Mouse (Mus musculus) E14TG2a.4 (cell line): ENCODE data around the gene Fat3.
A peak's percentile ranks its signal among the peaks of the same experiment; 100 is the strongest.

Source experiments
- H3K27me3 ChIP-seq: 2 replicates; pipeline ENCODE4 v1.6.1; 2014; ENCODE audit warnings: low read length, control low read depth; ENCODE audit not compliant: insufficient read depth
- H3K36me3 ChIP-seq: 2 replicates; pipeline ENCODE4 v1.6.1; 2014; ENCODE audit warnings: low read length, control low read depth; ENCODE audit not compliant: insufficient read depth
- H3K4me1 ChIP-seq: replicated peaks from 2 replicates; pipeline ENCODE4 v1.6.1; 2014; ENCODE audit warnings: low read depth, low read length, control low read depth
- H3K4me3 ChIP-seq: replicated peaks from 2 replicates; pipeline ENCODE4 v1.5.1; 2014; ENCODE audit warnings: mild to moderate bottlenecking, low read length
- H3K9me3 ChIP-seq: 2 replicates; pipeline ENCODE4 v1.6.1; 2014; ENCODE audit warnings: low read length, control low read depth
- CTCF ChIP-seq: conservative IDR thresholded peaks from 2 replicates; pipeline ENCODE4 v1.5.1; 2014; ENCODE audit warnings: low read length
- NANOG ChIP-seq: IDR thresholded peaks from 2 replicates; pipeline ENCODE4 v1.6.1; 2014; ENCODE audit warnings: borderline replicate concordance, low read length, mixed read lengths
- POU5F1 ChIP-seq: IDR thresholded peaks from 2 replicates; pipeline ENCODE4 v1.6.1; 2014; ENCODE audit warnings: low read length, borderline replicate concordance

Gene Fat3

DNA sequence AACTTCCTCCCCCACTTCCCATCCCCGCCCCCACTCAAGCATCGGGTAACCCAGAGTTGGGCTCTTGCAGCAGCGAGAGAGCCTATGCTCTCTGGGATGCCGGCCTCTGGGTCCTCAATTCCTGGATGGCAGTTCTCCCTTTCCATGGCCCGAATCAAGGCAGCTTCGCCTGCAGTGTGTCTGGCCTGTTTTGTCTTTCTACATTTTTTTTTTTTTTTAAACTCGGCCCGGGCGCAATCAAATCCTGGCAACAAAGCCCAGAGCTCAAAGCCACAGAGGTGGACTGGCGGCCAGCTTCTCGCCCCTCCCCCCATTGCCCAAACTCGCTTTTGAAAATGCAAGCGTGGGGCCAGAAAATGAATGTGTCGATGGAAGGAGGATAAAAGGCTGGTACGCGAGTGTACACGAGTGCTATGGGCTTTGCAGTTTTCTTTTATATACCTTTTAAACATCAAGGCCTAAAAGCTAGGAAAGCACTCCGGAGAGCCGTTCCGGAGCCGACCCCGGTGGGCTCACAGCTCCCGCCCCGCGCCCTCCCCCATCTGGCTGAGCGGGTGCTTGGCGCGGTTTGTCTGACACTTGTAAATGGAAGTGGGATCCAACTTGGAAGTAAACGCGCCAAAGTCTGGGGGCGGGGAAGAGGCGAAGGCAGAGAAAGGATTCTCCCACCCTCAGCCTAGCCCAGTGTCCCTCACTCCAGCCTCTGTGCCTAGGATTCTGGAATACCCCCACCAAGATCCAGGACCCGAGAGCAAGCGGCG lies 1.3 kb downstream of the Fat3 start:
- peaks cover 40% of the 10 kb centered on the region for H3K4me1 ChIP-seq
- peak overlapping the region; percentile 76 for H3K4me3 ChIP-seq
- H3K27me3 ChIP-seq, result peaks cover 74% of the 10 kb centered on the region
- TF ChIP-seq CTCF (no peak), POU5F1 (no peak), NANOG (no peak)
- no peaks in the 10 kb centered on the region; the same call in 1 of the 2 replicates for H3K9me3 ChIP-seq
- no peaks in the 10 kb centered on the region for H3K36me3 ChIP-seq

DNA sequence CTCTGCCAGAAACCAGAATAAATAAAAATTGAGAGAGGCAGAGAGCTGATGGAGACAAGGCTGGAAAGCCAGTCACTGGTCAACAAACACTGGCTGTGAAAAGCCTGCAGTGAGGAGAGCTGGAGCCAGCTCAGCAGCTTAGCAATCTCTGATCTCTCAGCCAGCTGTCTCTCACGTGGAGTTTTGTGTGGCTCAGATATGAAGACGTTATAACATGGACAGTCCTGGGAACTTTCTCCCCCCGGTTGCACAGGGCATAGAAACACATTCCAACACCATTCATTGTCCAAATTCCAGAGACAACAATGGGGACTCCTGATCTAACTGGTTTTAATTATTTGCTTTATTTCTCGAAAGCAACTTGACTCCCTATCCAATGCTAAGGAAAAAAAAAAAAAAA lies 2.2 kb downstream of the Fat3 start:
- no peak for TF ChIP-seq CTCF
- TF ChIP-seq NANOG, result no peak
- TF ChIP-seq POU5F1, result no peak
- no peaks in the 10 kb centered on the region; the same call in 1 of the 2 replicates for H3K9me3 ChIP-seq
- H3K36me3 ChIP-seq, result no peaks in the 10 kb centered on the region
- peaks cover 68% of the 10 kb centered on the region for H3K27me3 ChIP-seq
- peaks cover 40% of the 10 kb centered on the region for H3K4me1 ChIP-seq
- H3K4me3 ChIP-seq, result no peak overlapping the region

DNA sequence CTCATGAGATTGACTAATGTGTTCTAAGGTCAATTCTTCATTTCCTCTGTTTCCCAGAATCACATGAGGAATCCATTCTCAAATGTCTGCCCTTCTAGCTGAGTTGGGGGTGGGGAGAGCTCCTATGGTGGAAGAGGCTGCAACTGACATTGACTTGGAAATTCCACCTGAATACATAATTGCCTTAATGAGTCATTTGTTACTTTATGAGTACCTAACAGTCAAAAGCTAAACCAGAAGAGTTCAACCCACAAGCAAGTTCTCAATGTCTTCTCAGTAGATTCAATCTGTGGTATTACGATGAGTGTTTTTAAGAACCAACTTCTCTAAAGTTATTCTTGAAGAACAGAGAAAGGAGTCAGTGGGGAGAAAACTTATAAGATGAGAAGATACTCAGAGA lies 3.7 kb downstream of the Fat3 start:
- TF ChIP-seq POU5F1, result no peak
- TF ChIP-seq CTCF, result no peak
- TF ChIP-seq NANOG, result no peak
- peaks cover 53% of the 10 kb centered on the region for H3K27me3 ChIP-seq
- H3K4me3 ChIP-seq, result no peak overlapping the region
- H3K9me3 ChIP-seq, result no peaks in the 10 kb centered on the region
- peaks cover 30% of the 10 kb centered on the region for H3K4me1 ChIP-seq
- H3K36me3 ChIP-seq, result no peaks in the 10 kb centered on the region

DNA sequence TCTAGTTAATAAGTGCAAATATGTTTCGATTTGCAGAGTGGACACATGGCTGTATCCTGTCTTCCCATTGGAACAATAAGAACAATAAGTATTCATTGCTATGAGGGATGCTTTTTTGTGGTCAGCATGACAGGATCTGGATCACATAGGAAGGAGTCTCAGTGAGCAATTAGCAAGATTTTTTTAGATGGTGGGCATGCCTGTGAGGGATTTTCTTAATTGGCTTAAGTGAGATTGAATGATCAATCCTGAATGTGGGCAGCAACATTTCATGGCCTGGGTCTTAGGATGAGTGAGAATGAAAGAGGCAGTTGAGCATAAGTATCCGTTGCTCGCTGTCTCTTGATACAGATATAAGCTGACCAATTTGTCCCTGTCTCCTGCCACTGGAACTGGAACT lies 4.8 kb downstream of the Fat3 start:
- no peak overlapping the region for H3K4me3 ChIP-seq
- peaks cover 24% of the 10 kb centered on the region for H3K4me1 ChIP-seq
- no peaks in the 10 kb centered on the region for H3K36me3 ChIP-seq
- H3K27me3 ChIP-seq, result peaks cover 43% of the 10 kb centered on the region
- H3K9me3 ChIP-seq, result no peaks in the 10 kb centered on the region
- no peak for TF ChIP-seq POU5F1
- TF ChIP-seq NANOG, result no peak
- TF ChIP-seq CTCF, result no peak

DNA sequence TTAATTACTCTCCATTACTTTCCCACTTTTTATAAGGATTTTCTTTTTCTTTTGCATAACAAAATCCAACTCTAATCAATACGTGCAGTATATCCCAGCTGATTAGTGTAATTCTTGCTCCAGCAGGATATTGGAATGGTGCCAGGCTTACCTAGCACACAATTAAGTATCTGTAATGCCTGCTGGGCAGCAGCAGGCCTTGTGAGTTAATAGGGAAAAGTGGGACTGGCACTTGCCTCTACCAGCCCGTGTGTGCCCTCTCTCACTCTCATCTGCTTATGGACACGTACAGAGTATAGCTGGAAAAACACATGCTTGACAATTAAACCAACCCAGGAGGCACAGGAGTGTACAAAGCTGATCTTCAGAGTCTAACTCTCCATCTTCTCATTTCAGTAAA lies 11.4 kb downstream of the Fat3 start:
- TF ChIP-seq POU5F1 (no peak), NANOG (no peak), CTCF (no peak)
- no peaks in the 10 kb centered on the region for H3K9me3 ChIP-seq
- H3K27me3 ChIP-seq, result no peaks in the 10 kb centered on the region
- no peak overlapping the region for H3K4me3 ChIP-seq
- no peaks in the 10 kb centered on the region; the same call in 1 of the 2 replicates for H3K4me1 ChIP-seq
- H3K36me3 ChIP-seq, result no peaks in the 10 kb centered on the region

DNA sequence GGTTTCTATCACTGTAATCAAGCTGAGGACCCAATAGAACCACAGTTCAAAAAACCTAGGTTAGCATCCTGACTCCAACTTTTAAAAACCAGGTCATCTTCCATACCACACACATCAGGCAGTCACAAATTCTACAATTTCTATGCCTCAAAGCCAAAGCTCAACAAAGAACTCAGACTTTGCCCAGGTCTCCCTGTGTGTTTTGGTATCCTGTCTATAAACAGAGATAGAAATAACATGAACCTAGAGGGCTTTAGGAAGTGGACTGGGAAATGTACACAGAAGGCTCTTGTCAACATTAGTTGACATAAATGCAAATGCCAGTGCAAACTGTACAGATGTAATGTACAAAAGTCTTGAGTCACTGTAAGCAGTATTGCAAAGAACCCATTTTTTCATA lies 13.5 kb downstream of the Fat3 start:
- Histone ChIP-seq H3K4me1 (no peaks in the 10 kb centered on the region; the same call in 1 of the 2 replicates), H3K27me3 (no peaks in the 10 kb centered on the region), H3K9me3 (no peaks in the 10 kb centered on the region), H3K36me3 (no peaks in the 10 kb centered on the region), H3K4me3 (no peak overlapping the region)
- TF ChIP-seq NANOG, result no peak

DNA sequence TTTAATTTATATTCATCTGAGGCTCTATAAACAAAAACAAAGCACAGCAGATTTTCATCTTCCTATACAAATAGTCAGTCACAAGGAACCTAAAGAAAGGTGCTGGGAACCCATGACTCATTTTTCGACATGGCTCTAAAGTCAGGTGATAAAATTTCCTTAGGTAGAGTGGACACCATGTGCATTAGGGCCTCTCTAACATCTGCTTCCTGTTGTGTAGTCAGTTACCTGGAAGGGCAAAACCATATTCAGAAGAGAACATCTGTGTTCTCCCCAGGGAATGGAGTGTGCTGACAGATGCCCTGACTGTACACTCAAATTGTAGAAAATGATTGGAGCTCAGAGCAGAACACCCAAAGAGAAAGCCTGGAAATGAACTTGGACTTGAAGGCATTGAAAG lies 14.9 kb downstream of the Fat3 start:
- TF ChIP-seq POU5F1, result no peak
- no peak for TF ChIP-seq CTCF
- TF ChIP-seq NANOG, result no peak

DNA sequence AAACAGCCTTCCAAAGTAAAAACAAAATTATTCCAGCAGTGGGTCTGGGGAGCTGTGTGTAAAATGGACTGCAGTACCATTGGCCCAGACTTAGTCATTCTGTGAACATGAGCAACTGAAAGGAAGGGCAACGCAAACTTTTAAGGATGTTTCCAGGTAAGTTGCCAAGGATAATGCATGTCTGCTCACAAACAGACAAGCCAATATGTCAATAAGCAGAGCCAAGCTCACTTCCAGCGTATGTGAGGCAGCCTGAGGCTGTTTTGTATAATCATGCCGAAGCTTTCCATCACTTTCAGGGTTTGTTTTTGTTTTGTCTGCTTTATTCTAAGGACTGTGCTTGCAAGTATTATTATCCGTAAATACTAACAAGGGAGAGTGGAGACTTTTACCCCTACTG lies 15.9 kb downstream of the Fat3 start:
- H3K4me3 ChIP-seq, result no peak overlapping the region
- no peaks in the 10 kb centered on the region for H3K9me3 ChIP-seq
- no peaks in the 10 kb centered on the region for H3K27me3 ChIP-seq
- no peaks in the 10 kb centered on the region; the same call in 1 of the 2 replicates for H3K4me1 ChIP-seq
- no peaks in the 10 kb centered on the region for H3K36me3 ChIP-seq
- no peak for TF ChIP-seq CTCF
- no peak for TF ChIP-seq NANOG
- TF ChIP-seq POU5F1, result no peak

More for the DNA sequence above, 14.9 kb downstream of the Fat3 start:
- H3K36me3 ChIP-seq, result no peaks in the 10 kb centered on the region
- no peaks in the 10 kb centered on the region for H3K9me3 ChIP-seq
- no peaks in the 10 kb centered on the region for H3K27me3 ChIP-seq
- H3K4me3 ChIP-seq, result no peak overlapping the region
- no peaks in the 10 kb centered on the region; the same call in 1 of the 2 replicates for H3K4me1 ChIP-seq

DNA sequence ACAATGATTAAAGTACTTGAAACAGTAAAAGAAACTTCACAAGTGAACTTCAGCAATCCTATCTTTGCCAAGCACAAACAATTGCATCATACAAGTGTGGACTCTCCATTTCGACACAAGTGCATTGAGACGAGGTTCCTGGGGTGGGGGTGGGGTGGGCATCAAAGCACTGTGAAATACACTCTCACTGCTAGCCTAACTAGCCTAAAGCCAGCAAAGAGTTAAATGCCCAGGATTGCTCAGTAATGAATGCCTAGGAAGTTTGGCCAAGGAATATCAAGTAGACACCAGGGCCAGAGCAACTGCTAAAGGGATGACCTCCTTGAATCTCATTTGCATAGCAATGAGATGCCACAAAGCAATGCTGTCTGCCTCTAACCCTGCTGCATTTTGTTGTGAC lies 16.3 kb downstream of the Fat3 start:
- TF ChIP-seq CTCF (no peak), NANOG (no peak), POU5F1 (no peak)
- Histone ChIP-seq H3K4me3 (no peak overlapping the region), H3K36me3 (no peaks in the 10 kb centered on the region), H3K4me1 (no peaks in the 10 kb centered on the region; the same call in 1 of the 2 replicates), H3K27me3 (no peaks in the 10 kb centered on the region; the same call in 1 of the 2 replicates), H3K9me3 (no peaks in the 10 kb centered on the region)
